Mouse (Mus musculus): ENCODE data around the gene Fhl2. TPM values are rescaled to one million over a fixed set of nuclear protein-coding genes. Genes with fewer than 3 reads are reported as not detected.
"Not testable (repeated sequence)": the region's sequence is repeated elsewhere in the genome, so short reads cannot be mapped to it uniquely, and the experiment has no call there.

Gene Fhl2
- total RNA-seq, 2 experiments from 2014 or later, result 33.6 to 38.6 TPM

GRCm38 (mm10) chr1:43211274-43211673 lies 14.5 kb upstream of the Fhl2 start:
- no peak overlapping the region for H3K27ac ChIP-seq
- H3K4me3 ChIP-seq, result no peak overlapping the region
- no peak for TF ChIP-seq CTCF (conservative IDR thresholded peaks at IDR 0.05)
- no peak for DNase-seq (ENCODE audit: low spot score in 2 of 2)

- no peak for TF ChIP-seq CTCF (conservative IDR thresholded peaks at IDR 0.05)
- Histone ChIP-seq H3K27ac (no peak overlapping the region), H3K4me3 (no peak overlapping the region)
- DNase-seq (ENCODE audit: low spot score in 2 of 2), result peak in 1 of 2 experiments; percentile 21
Measured at GRCm38 (mm10) chr1:43210285-43210684, 13.5 kb upstream of the Fhl2 start.

GRCm38 (mm10) chr1:43207147-43207546 lies 10.4 kb upstream of the Fhl2 start:
- Histone ChIP-seq H3K4me3 (no peak overlapping the region), H3K27ac (no peak overlapping the region)
- DNase-seq (ENCODE audit: low spot score in 2 of 2), result no peak
- TF ChIP-seq CTCF (conservative IDR thresholded peaks at IDR 0.05), result no peak

- no peak overlapping the region for H3K27ac ChIP-seq
- no peak for DNase-seq (ENCODE audit: low spot score in 2 of 2)
- no peak for TF ChIP-seq CTCF (conservative IDR thresholded peaks at IDR 0.05)
- H3K4me3 ChIP-seq, result no peak overlapping the region
Measured at GRCm38 (mm10) chr1:43203282-43203681, 6.5 kb upstream of the Fhl2 start.

GRCm38 (mm10) chr1:43202226-43202625 lies 5.4 kb upstream of the Fhl2 start:
- Histone ChIP-seq H3K27ac (no peak overlapping the region), H3K4me3 (no peak overlapping the region)
- TF ChIP-seq CTCF (conservative IDR thresholded peaks at IDR 0.05), result no peak
- no peak for DNase-seq (ENCODE audit: low spot score in 2 of 2)

- no peak for DNase-seq (ENCODE audit: low spot score in 2 of 2)
- TF ChIP-seq CTCF (conservative IDR thresholded peaks at IDR 0.05), result no peak
Measured at GRCm38 (mm10) chr1:43201796-43202195, 5.0 kb upstream of the Fhl2 start.

GRCm38 (mm10) chr1:43199867-43200240 lies 3.1 kb upstream of the Fhl2 start:
- Histone ChIP-seq H3K27ac (peak overlapping the region; percentile 43; the same call in 1 of the 2 replicates), H3K4me3 (no peak overlapping the region)
- DNase-seq (ENCODE audit: low spot score in 2 of 2), result peak; percentile 28 to 33
- no peak for TF ChIP-seq CTCF (conservative IDR thresholded peaks at IDR 0.05)

More at GRCm38 (mm10) chr1:43201796-43202195, 5.0 kb upstream of the Fhl2 start:
- no peak overlapping the region for H3K27ac ChIP-seq
- no peak overlapping the region for H3K4me3 ChIP-seq

- DNase-seq (ENCODE audit: low spot score in 2 of 2), result no peak
- no peak for TF ChIP-seq CTCF (conservative IDR thresholded peaks at IDR 0.05)
- Histone ChIP-seq H3K27ac (peak overlapping the region; percentile 43; the same call in 1 of the 2 replicates), H3K4me3 (no peak overlapping the region)
Measured at GRCm38 (mm10) chr1:43199210-43199866, 2.6 kb upstream of the Fhl2 start.

- Histone ChIP-seq H3K4me3 (no peak overlapping the region), H3K27ac (no peak overlapping the region)
- DNase-seq (ENCODE audit: low spot score in 2 of 2), result no peak
- TF ChIP-seq CTCF (conservative IDR thresholded peaks at IDR 0.05), result no peak
Measured at GRCm38 (mm10) chr1:43196059-43196458, 725 bp downstream of the Fhl2 start.

- Histone ChIP-seq H3K4me3 (no peak overlapping the region), H3K27ac (no peak overlapping the region)
- no peak for TF ChIP-seq CTCF (conservative IDR thresholded peaks at IDR 0.05)
- DNase-seq (ENCODE audit: low spot score in 2 of 2), result no peak
Measured at GRCm38 (mm10) chr1:43193423-43193822, 3.4 kb downstream of the Fhl2 start.

GRCm38 (mm10) chr1:43192471-43192870 lies 4.3 kb downstream of the Fhl2 start:
- TF ChIP-seq CTCF (conservative IDR thresholded peaks at IDR 0.05), result no peak
- DNase-seq (ENCODE audit: low spot score in 2 of 2), result no peak
- Histone ChIP-seq H3K4me3 (no peak overlapping the region), H3K27ac (no peak overlapping the region)

- TF ChIP-seq CTCF (conservative IDR thresholded peaks at IDR 0.05), result no peak
- H3K27ac ChIP-seq, result no peak overlapping the region
- no peak for DNase-seq (ENCODE audit: low spot score in 2 of 2)
- no peak overlapping the region for H3K4me3 ChIP-seq
Measured at GRCm38 (mm10) chr1:43191078-43191477, 5.7 kb downstream of the Fhl2 start.

- not testable (repeated sequence) for DNase-seq (ENCODE audit: low spot score in 2 of 2); H3K4me3 ChIP-seq; H3K27ac ChIP-seq
Measured at GRCm38 (mm10) chr1:43188893-43189292, 7.9 kb downstream of the Fhl2 start.

GRCm38 (mm10) chr1:43186334-43186733 lies 10.4 kb downstream of the Fhl2 start:
- Histone ChIP-seq H3K27ac (no peak overlapping the region), H3K4me3 (no peak overlapping the region)
- no peak for TF ChIP-seq CTCF (conservative IDR thresholded peaks at IDR 0.05)
- DNase-seq (ENCODE audit: low spot score in 2 of 2), result no peak
